Mouse (Mus musculus) urinary bladder, adult 18-20 months (tissue): ENCODE measurements around the gene Rbm19.

Experiments
- DNase-seq, 2 experiments: peaks; one replicate each; pipeline ENCODE4 v3.0.0; 2022; ENCODE audit warnings: low spot score in 2 of 2, mixed read lengths in 2 of 2

Rbm19 gene

DNA sequence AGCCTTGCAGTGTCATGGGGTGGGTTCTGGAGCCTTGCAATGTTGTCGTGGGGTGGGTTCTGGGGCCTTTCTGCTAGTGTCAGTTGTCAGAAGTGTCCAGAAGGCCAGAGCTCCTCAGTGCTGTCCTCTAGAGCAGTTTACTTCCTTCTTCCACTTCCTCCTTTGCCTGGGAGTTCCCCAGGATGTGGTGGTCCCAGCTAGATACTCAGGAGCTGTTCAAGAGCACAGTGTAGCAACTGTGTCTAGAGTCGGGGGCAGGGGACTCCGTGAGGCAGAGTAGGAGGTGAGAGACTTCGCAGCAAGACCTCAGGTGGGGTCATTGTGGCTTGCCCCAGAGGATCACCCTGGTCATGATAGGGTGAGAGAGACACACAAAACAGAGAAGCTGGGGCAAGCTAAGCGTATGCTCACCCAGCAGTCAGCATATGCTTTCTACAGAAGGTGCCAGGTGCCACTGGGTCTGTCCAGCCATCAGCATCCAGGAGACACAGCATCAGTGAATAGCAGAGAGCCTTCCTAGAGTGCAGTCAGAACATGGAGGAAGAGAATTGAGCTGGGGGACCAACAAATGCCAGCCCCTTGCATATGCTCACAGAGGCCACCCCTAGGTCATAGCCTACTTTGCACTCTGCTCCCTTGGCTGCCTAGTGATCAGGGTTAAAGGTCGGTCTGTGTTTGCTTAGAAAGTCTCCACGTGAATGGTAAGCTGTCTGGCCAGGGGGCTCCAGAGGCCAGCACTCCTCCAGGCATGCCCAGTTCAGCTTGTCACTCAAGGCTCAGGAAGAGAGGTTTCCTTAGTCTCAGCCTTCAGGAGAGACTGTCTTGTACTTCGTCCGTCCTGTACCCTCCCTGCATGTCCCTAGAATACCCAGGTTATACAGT, 49.0 kb downstream of the Rbm19 start:
- no peak for DNase-seq

DNA sequence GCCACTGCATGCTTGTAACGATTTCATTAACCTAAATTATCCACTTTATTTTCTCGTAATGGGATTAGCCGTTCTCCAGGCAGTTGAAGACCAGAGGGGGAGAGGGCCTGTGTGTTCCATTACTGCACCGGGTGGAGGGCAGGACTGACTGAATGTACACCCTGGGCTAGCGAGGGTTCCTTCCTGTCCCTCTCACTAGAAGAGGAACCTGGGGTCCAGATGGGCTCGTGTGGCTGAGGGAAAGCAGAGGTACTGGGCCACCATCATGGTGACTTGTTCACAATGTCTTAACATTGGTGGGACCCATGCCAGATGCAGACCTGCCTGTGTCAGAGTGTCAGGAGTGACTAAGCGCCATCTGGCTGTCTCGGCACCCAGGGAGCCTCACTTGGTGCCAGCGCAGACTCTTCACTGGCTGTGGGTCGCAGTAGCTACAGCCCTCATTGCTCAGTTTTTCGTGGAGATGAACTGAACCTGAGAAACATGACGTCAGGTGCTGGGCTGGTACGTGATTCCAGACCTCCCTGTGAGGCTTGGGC, 51.6 kb downstream of the Rbm19 start:
- no peak for DNase-seq

DNA sequence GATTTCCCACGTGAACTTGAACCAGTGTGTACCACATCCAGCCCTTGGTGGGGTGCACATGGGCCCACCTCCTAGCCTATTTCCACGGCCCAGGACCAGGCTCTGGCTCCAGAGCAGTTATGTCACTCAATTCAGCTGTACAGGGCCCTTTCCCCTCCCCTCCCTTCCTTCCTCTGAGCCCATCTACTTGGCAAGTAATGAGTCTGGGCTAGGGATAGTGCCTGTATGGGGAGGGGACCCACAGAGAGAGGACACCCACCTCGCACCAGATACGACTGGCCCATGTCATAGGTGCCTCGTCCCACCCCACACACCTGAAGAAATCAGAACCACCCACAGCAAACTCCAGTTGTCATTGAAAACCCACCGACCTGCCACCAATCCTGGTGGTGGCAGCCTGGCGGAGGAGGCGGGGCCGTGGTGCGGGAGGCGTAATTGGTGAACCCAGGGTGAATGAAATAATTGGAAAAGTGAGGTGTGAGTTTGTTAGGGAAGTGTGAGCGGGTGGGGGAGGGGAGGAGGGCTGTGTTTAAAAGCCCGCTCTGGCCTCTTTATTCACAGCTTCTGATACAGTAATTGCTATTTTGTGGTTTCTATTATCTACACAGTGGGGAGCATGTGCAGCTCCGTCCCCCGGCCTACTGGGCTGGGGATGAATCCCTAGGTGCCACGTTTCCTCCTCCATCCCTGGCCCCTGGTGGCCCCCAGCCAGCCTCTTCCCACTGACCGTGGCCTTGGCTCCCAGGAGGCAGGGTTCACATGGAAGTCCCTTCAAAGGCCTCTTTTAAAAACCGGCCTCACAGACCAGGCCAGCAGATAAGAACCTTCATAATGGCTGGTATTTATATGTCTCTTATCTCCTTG, 55.8 kb downstream of the Rbm19 start:
- no peak for DNase-seq

DNA sequence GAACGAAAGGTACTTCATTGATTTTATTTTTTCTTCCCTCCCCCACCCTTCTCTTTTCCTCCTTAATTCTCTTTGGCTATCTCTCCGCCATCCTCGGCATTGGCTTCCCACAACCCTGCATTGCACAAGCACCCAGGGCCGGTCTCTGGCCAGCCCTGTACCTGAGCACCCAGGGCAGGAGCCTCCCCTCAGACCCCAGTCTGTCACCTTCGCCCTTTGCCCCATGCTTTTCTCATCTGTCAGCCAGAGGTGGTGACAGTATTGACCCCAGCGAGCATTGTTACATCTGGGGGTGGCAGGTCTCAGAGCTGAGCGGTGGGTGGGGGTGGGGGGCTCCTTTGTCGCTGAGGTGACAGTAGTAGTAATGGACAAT, 56.5 kb downstream of the Rbm19 start:
- DNase-seq, result no peak

DNA sequence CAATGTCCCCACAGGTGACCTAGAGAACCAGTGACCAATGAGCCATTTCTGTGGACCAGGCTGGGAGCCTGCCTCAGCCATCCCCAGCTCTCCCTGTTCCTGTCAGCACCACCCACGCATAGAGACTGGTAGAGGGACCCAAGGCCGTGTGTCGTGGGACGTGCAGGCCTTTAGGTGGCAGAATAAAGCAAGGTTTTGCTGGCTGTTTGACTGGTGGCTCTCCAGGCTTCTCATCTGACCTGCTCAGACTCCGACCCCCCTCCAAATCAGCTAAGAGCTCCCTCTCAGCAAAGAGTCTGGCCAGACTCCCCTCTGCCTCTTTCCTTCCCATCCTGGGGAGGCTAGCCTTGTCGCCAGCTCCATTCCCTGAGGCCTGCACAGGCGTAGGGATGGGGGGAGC, 58.1 kb downstream of the Rbm19 start:
- no peak for DNase-seq

DNA sequence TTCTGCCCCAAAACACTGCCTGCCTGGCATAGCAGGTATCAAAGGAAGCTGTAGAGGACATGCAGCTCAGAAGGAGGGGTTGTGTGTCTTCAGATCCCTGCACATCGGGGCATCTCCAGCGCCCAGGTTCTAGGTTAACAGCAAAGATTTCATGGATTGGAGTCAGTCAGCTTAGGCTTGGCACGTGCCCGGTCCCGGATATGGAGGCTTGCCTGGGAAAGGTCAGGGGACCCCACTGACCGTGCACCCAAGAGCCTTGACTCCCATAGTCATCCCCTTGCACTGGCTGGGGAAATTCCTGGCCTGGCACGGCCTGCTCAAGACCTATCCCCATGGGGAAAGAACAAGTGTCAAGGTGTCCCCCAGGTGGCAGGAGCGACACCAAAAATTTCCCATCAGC, 59.0 kb downstream of the Rbm19 start:
- no peak for DNase-seq

DNA sequence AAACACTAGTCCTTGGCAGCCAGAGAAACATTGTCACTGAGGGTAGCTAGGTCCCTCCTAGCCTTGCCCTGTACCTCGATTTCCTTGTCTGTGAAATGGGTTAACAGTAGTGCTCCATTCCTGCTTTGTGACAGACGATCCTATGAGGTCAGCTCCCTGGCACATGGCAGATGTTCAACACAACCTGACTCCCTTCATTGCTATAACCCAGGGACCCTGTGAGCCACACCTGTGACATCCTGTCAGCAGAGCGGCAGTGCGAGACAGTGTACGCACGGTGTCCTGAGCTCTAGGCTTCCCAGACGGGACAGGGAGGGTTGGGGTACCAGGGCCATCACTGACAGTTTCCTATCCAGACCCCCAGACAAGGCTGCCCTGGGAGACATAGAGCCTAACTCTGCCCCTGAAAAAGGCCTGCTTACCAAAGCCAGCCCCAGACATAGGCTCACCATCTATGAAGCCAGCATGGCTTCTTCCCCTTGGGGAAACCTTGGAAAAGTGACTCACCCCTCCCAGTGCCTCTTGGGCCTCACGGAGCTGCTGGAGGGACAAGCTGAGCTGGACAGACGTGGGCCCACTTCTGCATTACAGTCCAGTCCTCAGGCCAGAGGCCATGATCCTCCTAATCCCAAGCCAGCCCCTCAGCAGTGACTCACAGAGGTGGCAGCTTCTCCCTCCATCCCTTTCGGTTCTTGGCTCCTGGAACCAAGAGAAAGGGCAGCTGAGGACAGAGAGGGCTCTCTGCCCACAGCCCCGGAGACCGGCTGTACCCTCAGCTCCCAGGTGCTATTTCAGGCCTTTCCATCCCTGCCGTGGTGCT, 60.2 kb downstream of the Rbm19 start:
- DNase-seq, result no peak

DNA sequence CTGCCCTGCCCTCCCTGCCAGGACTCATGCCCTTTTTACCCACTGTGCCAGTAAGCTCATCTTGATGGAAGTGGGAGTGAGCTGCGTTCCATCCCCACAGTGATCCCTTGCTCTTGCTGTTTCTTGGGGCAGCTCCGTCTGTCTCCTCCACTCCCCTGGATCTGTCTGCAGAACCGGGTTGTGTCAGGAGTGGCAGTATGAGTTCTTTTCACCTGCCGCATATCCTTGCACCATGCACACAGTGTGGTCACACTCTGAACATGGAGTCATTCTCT, 60.7 kb downstream of the Rbm19 start:
- DNase-seq, result no peak

DNA sequence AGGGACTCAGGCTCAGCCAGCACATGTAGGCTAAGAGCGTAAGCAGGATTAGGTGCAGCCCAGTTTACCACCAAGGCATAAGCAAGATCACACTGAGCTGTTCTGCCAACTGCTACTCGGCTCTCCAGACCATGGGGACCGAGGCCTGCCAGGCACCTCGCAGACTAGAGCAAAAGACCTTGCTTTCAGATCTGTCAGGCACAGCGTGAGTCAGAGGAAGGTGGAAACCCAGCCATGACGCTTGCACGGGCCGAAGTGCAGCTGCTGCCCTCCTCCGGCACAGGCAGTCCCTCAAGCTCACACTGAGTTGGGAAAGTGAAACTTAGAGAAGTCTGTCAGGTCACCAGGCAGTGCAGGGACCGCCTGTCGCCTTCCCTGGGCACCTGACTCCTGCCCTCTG, 63.8 kb downstream of the Rbm19 start:
- no peak for DNase-seq

DNA sequence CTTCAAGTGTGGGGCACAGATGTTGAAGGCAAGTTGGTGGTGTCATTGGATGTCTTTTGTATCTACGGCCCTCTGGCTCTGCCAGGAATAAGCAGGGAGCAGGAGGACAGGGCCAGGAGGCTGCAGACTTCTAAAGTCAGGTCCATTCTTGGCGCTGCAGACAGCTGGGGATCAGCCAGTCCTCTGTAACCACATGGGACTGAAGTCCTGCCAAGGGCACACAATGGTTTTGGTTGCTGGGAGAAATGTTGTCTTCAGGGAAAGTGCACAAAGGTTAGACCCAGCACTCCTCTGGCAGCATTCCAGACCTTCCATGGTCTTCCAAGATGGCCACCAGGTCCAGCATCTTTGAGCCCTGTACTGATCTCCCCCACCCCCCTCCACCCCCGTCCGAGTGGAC, 65.1 kb downstream of the Rbm19 start:
- DNase-seq, result no peak

DNA sequence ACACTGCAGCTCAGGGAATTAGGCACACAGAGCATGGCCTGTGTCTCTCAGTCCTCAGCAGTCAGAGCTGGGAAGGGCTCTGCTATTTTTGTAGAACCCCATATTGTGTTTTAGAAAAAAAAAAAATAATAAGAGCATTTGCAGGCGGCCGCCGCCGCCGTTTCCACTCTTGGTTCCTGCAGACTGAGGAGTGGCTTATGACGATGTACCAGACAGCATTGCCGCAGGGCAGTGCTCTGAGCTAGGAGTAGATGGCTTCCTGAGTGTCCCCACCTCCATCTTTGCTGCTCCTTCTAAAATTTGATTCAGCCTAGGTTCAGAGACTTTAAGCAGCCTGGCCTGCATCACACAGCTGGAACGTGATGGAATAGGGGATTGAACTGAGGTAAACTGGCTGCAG, 67.1 kb downstream of the Rbm19 start:
- DNase-seq, result no peak

DNA sequence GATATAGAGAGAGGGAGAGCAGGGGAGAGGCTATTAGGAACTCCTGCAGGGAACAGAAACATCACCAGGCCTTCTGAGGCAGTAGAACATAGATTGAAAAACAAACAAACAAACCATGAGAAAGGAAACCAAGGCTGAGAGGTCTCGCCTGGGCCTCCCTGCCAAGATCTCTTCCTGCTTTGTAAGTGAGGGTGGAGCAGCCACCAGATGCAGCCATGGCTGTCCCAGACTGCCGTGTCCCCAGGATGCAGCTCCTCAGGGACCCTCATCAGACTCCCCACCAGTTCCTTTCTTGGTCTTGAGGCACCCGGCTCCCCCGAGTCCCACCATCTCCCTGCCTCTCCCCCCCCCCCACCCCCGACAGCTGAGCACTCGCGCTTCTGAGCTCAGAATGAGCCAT, 67.5 kb downstream of the Rbm19 start:
- DNase-seq, result no peak

DNA sequence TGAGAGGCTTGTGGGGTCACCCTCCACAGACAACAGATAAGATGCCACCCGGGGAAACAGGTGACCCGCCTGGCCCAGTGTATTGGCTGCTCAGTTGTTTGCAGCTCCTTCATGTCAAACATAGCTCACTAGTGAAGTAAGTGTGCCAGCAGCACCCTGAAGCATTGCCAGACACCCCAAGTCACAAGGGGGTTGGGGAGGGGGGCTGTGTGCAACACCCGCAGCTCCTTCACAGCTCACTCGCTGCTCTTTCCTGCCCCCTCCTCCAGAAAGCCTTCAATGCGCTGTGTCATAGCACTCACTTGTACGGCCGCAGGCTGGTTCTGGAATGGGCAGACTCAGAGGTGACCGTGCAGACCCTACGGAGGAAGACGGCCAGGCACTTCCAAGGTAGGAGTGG, 69.7 kb downstream of the Rbm19 start:
- no peak for DNase-seq

DNA sequence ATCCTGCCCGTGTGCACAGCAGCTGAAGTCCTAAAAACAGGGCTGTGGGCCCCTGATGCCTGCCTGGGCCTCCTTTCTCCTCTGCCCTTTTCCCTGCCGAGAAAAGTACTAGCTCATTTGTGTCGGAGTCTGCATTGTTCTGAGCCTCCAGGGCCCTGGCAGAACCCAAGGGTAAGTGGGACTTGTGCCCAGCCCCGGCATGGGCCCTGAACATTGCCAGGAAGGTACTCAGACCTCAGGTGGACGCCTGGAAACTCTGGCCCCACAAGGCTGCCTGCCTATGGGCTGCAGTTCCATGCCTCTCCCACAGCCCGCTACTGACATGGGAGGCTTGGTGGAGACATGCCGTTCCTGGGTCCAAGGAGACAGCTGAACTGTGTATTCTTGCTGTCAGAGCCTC, 72.3 kb downstream of the Rbm19 start:
- DNase-seq, result no peak

DNA sequence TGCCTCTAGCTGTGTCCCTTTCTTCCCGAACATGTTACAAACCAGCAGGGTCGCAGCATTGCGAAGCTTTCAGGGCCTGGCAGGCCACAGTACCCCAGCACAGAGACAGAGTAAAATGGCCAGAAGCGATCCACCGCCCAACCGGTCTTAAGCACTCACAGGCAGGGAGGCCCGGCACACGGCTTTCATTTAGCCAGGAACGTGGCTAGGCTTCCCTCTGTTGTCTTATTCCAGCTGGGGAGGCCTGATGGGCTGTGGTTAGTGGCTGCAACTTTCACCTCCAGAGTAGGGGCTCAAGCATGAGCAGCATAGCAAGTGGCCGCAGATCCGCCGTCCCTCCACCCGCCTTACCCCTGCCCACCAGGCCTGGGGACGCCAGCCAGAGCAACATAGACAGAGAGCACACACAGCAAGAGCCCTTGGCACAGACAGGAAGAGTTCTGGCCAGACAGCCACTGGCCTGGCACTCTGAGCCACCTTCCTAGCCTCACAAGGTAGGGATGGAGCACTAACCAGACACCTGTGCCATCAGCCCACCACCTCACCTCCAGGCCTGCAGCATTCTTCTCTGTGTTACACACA, 73.8 kb downstream of the Rbm19 start:
- no peak for DNase-seq

DNA sequence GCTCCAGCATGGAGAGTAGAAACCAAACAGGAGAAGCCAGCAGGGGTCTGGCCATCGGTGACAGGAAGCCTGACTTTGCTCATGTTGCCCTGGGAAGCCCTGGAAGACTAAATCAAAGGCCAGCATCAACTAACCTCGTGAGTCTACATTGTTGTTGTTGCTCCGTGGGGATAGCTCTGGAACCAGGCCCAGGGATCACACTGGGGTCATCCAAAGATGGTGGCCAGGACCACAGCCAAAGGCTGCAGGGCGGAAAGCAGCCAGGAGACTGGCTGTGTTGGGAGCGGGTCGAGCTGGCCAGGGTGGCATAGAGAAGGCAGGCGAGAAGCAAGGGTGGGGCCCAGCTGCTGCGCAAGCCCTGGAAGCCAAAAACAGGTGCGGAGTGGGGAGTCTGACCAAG, 75.4 kb downstream of the Rbm19 start:
- no peak for DNase-seq

DNA sequence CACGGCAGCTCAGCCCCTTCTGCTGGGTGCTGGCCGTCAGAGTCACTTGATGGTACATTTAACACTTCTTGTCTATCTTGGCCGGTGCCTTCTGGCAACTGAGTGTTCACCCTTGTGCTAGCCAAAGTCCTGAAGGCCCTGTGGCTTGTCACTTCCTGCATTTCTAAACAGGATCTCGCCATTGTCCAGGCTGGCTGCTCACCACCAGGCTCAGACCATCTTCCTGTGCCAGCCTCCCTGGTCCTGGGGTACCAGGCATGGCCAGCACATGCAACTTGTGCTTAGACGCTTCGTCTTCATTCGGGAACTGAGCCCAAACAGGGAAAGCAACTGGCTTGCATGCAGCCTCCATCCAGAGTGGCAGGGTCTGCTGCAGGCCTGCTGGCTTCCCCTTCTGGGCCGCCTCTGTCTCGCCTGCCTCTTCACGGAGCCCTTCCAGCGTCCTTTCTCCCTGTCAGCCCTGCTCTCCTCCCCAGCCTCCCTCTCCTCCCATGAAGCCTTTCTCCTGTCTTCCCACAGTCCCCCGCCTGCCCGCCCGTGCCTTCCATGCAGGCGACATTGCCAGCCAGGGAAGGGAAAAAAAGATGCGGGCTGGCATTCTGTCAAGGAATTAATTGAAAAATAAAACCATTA, 78.2 kb downstream of the Rbm19 start:
- DNase-seq, result no peak

DNA sequence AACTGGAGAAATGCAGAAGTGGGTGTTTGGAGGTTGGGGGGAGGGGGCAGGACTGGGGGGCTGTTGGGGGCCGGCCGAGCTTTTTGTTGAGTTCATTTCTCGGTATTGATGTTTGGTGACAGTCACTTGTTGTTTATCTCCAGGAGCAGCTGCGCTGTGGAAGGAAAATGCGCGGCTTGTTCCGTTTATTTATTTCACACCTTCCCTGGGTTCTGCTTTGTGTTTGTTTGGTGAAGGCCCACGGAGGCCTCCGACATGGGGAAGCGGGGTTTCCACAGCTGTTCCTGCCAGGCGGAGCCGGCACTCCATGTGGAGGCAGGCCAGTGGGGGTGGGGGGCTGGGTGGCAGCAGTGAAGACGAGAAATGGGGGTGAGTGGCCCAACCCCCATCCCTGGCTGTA, 78.7 kb downstream of the Rbm19 start:
- DNase-seq, result no peak

DNA sequence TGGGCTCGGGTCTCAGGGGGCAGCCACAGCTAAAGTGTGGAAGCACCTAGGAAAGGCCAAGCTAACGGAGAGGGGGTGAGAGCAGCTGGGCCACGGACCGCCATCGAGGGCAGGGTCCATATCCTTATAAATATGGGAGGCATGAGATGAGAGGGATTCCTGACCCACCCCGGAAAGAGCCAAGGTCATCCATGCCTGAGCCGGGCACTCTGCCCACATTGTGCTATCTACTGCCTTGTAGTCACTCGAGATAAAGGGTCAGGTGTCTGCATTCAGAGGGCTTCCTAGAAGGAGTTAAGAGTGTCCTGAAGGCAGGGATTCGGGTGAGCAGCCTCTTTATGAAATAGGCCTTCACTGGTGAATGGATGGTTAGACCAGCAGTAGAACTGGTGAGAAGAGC, 80.6 kb downstream of the Rbm19 start:
- DNase-seq, result no peak

DNA sequence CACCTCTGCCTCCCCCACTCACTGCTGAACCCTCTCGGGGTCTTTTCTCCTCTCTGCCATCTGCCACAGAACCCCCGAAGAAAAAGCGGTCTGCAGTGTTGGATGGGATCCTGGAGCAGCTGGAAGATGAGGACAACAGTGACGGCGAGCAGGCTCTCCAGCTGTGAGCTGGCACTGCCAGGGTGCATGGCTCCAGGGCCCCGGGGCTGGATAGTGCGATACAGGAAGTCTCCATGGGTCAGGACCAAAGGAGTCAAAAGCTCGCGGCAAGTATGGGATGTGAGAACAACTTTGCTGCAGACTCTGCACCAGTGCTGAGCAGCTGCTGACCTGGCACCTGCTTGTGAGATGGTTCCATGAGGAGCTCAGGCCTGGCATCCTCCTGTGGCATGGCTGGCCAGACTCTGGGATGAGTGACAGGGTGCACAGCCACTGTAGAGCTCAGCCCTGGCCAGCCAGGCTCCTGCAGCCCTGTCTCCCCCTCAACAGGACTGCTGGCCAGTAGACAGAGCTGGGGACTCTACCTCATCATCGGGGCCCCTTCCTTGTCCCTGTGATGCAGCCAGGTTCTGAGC, 81.6 kb downstream of the Rbm19 start:
- DNase-seq, result no peak

DNA sequence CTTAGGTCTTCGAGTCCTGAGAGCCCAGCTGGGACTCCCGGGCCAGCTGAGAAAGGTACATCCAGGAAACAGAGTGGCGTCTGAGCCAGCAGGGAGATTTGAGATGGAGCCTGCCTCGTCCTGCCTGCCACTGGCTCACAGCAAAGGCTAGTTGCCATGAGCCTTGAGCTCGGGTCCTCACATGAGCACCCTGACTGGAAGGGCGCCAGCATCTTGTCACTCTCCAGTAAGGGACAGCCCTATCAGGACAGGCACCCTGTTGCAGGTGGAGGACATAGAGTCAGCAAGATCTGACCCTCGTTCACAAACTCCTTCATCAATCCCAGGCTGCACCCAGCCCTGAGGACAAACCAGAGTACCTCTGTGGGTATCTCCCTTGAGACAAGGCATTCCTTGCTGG, 83.6 kb downstream of the Rbm19 start:
- DNase-seq, result no peak
